Mouse (Mus musculus) testis, postnatal 10 days (tissue): Measurements from ENCODE around the gene Psmd13.

Experiments
- DNase-seq: peaks from one replicate; pipeline ENCODE4 v3.0.0; 2021; ENCODE audit warnings: low spot score

Gene Psmd13

GRCm38 (mm10) chr7:140907131-140907530, 25.4 kb downstream of the Psmd13 start:
- DNase-seq, result no peak

GRCm38 (mm10) chr7:140907697-140908096, 25.9 kb downstream of the Psmd13 start:
- no peak for DNase-seq

DNA sequence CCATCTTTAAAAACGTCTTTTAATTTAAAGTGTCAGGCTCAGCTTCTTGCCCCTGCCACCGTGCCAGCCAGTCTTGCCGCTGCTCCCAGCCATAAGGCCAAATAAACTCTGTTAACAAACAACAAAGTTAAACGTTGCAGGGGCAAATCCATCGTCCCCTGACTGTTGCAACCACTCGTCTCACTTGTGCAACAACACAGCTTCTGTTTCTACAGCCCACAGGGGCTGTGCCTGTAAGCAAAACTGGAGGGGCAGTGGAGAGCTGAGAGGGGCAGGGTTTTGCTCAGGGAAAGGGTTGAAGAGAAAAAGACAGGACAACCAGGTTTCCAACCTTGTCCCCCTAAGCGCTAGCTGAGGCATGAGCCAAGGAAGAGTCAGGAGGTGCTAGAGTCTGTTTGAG, 26.4 kb downstream of the Psmd13 start:
- peak; percentile 45 for DNase-seq

DNA sequence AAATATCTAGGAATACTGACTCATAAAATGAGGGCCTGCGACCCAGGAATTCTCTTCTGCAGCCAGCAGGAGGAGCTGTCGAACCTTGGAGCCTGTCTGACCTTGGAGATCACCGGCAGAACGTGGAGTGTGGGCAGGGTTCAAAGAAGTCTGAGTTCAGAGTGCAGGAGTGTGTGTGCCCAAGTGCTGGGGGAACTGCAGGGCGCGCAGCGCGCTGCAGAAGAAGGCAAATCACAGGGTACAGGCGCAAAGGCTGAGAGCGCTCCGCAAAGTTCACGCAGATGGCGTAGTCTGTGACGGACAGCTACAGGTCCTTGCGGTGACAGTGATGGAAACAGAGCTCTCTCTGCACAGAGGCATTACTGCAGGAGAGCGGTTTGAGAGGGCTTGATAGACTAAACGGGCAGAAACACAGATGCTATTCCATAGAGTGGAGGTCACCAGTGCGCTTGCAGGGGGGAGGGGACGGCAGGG, 26.9 kb downstream of the Psmd13 start:
- DNase-seq, result peak; percentile 90

DNA sequence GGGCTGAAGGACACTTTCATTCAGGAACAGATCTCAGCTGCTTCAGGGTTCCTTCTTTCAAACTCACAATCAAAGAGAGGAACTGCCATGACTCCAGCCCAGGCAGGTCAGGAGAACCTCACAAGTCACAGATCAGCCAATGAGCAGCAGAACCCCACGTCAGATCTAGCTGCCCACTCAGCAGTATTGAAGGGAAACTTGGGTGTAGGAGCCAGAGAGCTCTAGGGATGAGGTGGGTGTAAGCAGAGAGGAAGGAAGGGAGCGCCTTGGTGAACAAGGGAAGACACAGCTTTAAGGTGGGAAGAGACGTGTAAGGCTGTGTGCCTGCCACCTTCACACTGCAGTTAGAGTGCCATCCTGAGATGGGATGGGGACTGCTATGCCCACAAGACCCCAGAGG, 30.5 kb downstream of the Psmd13 start:
- DNase-seq, result no peak

DNA sequence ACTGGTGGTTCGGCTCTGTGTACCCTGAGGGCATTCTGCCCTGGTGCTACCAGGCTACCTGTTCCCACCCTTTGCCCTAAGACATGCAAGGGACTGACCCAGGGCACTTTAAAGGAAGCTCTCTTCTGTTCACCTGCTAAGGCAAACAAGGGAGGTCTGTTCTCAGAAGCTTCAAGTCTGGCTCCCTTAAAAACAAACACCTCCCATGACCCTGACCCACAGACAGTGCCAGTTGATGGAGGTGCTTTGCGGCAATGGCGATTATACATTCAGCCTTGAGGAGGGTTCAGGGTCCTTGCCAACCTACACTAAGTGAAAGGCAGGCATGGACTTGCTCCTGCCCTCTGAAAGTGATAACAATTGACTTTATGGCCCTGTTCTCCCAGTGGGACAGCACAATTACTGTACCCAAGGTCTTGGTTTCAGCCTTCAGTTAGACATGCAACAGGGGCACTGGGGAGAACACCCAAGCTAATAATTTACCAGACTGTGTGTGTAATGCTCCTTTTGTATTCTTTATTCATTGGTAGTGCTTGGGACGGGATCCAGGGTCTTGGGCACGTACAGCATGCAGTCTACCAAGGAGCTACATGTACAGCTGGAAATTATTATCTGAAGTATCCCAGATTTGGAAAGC, 31.2 kb downstream of the Psmd13 start:
- DNase-seq, result no peak

GRCm38 (mm10) chr7:140914031-140914690, 32.4 kb downstream of the Psmd13 start:
- no peak for DNase-seq

DNA sequence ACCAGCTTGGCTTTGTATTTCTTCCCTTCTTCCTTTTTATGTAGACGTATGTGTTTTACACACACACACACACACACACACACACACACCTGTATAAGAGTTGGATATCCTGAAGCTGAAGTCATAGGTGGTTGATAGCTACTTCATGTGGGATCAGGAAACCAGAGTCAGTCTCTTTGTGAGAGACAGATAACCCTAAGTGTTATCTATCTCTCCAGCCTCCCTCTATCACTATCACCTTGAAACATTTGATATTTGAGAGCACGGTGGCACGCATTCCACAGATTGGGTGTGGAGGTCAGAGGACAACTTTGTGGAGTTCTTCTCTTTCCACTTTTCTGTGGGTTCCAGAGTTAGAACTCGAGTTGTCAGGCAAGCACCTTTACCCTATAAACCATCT, 38.1 kb downstream of the Psmd13 start:
- no peak for DNase-seq

- no peak for DNase-seq
Measured at GRCm38 (mm10) chr7:140920418-140921029, 38.8 kb downstream of the Psmd13 start, which contains the start of gene Nlrp6. Gene Nlrp6 (plus strand): TSS chr7:140920902.

- DNase-seq, result no peak
Measured at GRCm38 (mm10) chr7:140921225-140921975, 39.6 kb downstream of the Psmd13 start.

DNA sequence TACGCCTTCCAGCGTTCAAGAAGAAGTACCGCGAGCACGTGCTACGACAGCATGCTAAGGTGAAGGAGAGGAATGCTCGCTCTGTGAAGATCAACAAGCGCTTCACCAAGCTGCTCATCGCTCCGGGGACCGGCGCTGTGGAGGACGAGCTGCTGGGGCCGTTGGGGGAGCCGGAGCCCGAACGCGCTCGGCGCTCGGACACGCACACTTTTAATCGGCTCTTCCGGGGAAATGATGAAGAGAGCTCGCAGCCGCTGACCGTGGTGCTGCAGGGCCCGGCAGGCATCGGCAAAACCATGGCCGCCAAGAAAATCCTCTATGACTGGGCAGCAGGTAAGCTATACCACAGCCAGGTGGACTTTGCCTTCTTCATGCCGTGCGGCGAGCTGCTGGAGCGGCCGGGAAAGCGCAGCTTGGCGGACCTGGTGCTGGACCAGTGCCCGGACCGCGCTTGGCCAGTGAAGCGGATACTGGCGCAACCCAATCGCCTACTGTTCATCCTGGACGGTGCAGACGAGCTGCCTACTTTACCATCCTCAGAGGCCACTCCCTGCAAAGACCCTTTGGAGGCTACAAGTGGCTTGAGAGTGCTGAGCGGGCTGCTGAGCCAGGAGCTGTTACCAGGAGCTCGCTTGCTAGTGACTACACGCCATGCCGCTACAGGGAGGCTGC, 40.8 kb downstream of the Psmd13 start:
- DNase-seq, result peak; percentile 66

GRCm38 (mm10) chr7:140923070-140923775, 41.5 kb downstream of the Psmd13 start:
- DNase-seq, result no peak

GRCm38 (mm10) chr7:140927181-140927580, 45.4 kb downstream of the Psmd13 start:
- no peak for DNase-seq

- DNase-seq, result no peak
Measured at GRCm38 (mm10) chr7:140938436-140938835, 56.7 kb downstream of the Psmd13 start.

DNA sequence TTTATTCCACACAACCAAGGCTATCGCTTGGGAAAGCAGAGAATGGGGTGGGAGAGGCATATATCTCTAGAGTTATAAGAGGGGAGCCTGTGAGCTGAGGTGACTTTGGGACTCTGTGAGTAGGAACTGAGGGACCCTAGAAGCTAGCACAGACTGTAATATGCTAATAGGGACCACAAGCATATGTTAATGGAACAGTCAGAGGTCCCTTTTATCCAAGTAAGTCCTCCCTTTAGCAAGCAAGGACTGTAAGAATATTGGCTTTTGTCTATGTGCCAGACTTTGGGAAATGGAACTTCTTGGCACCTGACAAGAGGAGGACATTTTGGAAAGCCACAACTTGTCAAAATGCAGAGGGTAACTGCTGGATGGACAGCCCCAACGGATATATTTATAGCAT, 57.1 kb downstream of the Psmd13 start:
- no peak for DNase-seq

DNA sequence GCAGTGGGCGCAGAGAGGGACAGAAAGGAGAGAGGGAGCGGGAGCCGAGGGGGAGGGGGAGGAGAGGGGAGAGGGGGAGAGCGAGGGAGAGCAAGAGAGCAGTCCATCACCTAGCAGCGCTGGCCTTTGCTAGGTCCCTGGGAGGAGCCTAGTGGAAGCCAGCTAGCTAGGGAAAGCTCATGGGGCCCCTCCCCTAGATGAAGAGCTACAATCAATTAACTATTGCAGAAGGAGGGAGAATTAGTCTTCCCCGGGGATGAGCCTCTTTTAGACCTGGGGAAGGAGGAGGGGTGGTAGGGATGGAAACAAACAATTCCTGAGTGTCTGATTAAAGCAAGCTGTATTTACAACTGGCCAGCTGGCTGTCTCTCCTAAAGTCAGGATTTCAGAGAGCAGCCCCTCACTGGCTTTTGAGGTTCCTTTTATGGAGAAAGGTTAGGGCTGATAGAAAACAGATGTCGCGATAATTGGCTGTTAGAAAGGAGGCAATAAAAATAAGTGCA, 58.0 kb downstream of the Psmd13 start:
- peak; percentile 63 for DNase-seq

DNA sequence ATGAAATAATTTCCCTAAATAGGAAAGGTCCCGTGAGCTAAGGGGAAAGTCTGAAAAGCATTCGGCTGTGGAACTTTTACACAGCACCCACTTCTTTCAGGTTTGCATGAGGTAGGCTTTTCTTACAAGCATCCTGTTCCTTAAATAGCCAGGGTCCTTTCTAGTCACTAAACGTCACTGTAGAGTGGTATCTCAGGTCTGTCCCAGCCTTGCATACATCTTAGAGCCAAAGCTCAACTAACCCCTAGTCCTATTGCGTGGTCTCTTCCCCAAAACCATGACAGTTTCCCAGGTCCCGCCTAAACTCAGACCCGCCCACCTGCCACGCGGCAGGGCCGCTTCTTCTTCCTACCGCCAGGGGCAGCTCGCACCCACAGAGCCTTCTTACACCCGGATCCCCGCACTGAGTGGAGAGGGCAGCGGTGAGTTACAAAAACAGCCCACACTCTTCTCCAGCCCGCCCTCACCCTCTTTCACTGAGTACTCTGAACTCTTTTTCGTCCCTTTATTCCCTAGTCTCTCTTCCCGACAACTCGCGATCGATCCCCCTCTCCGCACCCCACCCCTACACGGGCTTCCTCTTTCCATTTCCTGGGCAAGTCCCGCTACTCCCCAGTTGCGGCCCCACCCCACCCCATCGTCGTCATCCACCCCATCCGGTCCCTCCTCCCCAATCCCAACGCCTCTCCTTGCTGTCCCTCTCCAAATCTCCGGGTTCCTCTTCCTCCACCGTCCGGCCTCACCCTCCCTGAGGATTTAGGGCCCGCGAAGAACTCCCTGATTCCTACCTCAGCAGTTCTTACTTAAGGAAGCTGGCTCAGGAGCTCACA, 59.7 kb downstream of the Psmd13 start, which contains the start of gene Pgghg:
TSS of gene Pgghg (plus strand) at position 170 of the 830 bp plus-strand sequence.
- DNase-seq, result peak; percentile 88

- no peak for DNase-seq
Measured at GRCm38 (mm10) chr7:140942341-140942740, 60.6 kb downstream of the Psmd13 start.

DNA sequence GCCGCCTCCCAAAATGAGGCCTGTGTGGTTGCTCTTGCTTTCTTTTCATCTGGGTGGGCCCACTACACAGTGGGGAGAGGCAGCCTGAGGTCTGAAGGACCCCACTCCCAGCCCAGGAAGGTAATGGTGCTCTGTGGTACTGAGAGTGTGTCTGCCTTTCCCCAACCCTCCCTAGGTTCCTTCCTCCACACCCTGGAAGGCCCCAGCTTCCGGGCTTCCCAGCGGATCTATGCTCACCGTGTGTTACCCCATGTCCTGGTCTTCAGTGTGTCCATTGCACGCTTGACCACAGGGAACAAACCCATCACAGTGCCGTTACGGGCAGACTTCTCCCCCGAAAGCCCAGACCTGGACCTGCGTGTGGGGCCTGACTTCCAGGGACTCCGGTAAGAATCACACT, 61.0 kb downstream of the Psmd13 start:
- no peak for DNase-seq

DNA sequence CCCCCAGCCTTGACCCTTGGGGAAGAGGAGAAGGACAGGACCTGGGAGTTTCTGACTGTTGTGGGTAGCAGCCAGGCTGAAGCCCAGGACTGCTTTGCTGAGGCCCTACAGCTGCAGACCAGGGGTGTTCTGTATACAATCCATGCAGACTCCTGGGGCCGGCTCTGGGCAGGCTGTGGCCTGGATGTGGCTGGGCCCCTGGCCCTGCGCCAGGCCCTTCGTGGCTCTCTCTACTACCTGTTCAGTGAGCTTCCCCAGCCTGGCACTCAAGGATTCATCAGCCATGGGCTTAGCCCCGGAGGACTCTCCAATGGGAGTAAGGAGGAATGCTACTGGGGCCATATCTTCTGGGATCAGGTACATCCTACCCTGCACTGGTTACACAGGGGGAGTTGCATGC, 61.6 kb downstream of the Psmd13 start:
- no peak for DNase-seq
